Mouse (Mus musculus) liver, embryonic 11.5 days (tissue): Measurements from ENCODE around the gene Hamp. TPM values are rescaled to one million over a fixed set of nuclear protein-coding genes. Genes with fewer than 3 reads are reported as not detected.

ENCODE experiments used
- ATAC-seq: fragments of 200-750 bp; cut with Nextera tagmentation; replicated peaks from 2 replicates; pipeline ENCODE4 v1.8.0; 2017; ENCODE audit warnings: moderate number of reproducible peaks, mild to moderate bottlenecking, moderate TSS enrichment, moderate library complexity; ENCODE audit not compliant: low FRiP score
- DNase-seq: peaks from one replicate; pipeline ENCODE4 v3.0.0-alpha.2; 2017; ENCODE audit warnings: low spot score
- H3K27ac ChIP-seq: fragments of 300-500 bp; sonication (generic); 2 replicates; pipeline ENCODE4 v1.5.1; 2014; ENCODE audit warnings: mild to moderate bottlenecking, low read depth, low read length, control low read depth
- H3K27me3 ChIP-seq: fragments of 300-500 bp; sonication (generic); replicated peaks from 2 replicates; pipeline ENCODE4 v1.6.1; 2014; ENCODE audit warnings: low read length, mixed read lengths; ENCODE audit not compliant: control insufficient read depth, insufficient read depth
- H3K36me3 ChIP-seq: fragments of 300-500 bp; sonication (generic); 2 replicates; pipeline ENCODE4 v1.6.1; 2014; ENCODE audit warnings: mild to moderate bottlenecking, low read length, moderate library complexity, mixed read lengths; ENCODE audit not compliant: control insufficient read depth, insufficient read depth
- H3K4me1 ChIP-seq: fragments of 300-500 bp; sonication (generic); replicated peaks from 2 replicates; pipeline ENCODE4 v1.6.1; 2014; ENCODE audit warnings: low read length, mixed read lengths; ENCODE audit not compliant: control insufficient read depth, insufficient read depth
- H3K4me2 ChIP-seq: fragments of 300-500 bp; sonication (generic); 2 replicates; pipeline ENCODE4 v1.6.1; 2014; ENCODE audit warnings: mild to moderate bottlenecking, control low read depth, moderate library complexity
- H3K4me3 ChIP-seq: fragments of 300-500 bp; sonication (generic); 2 replicates; pipeline ENCODE4 v1.5.1; 2014; ENCODE audit warnings: low read depth, low read length, control low read depth
- H3K9ac ChIP-seq: fragments of 300-500 bp; sonication (generic); 2 replicates; pipeline ENCODE4 v1.6.1; 2014; ENCODE audit warnings: low read depth, low read length, control low read depth
- H3K9me3 ChIP-seq: fragments of 300-500 bp; sonication (generic); 2 replicates; pipeline ENCODE4 v1.6.1; 2016; ENCODE audit warnings: low read length, inconsistent platforms, mixed read lengths; ENCODE audit not compliant: control insufficient read depth
- WGBS: fragments of 180-500 bp; shearing (Covaris S2); extraction: QIAGEN DNeasy Blood & Tissue Kit; methylation state at CpG from one replicate; pipeline ENCODE4 v1.1.7; 2014; 5-methylcytosine and 5-hydroxymethylcytosine counted together
- polyA plus RNA-seq: library from polyadenylated mRNA; unstranded; fragments of >200 nt; fragmentation: Nextera tagmentation; extraction: Ambion mirVana; gene quantifications from 2 replicates; pipeline ENCODE4 v1.2.1, GENCODE M21; 2014

Gene Hamp
- polyA plus RNA-seq, 1 experiment from 2014 or later: not detected

DNA sequence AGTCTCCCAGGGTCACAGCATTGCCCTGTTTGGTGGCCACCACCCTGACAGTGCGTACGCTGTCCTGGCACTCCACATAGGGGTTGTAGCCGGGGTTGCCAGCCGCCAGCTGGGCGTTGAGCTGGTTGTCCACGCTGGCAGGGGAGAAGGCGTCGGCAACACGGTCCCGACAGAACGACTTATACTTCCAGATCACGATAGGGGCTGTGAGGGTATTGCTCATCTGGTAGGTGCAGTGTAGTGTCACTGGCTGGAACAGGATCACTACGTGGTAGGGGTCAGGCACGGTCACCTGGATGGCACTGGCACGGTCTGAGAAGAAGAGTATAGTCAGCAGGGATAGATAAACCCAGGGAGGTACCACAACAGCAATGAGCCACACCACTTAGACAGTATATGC is 28.1 kb upstream of the Hamp start:
- Histone ChIP-seq H3K4me2 (peak overlapping the region; percentile 62), H3K27me3 (peaks cover 20% of the 10 kb centered on the region), H3K27ac (no peak overlapping the region), H3K9ac (no peak overlapping the region), H3K36me3 (no peaks in the 10 kb centered on the region), H3K9me3 (no peaks in the 10 kb centered on the region), H3K4me1 (peaks cover 4% of the 10 kb centered on the region; the same call in 1 of the 2 replicates), H3K4me3 (peak overlapping the region; percentile 56; the same call in 1 of the 2 replicates)
- DNase-seq (no peak), ATAC-seq (no peak)
- 87% methylated on average over 15 of the region's 15 CpGs for WGBS

- no peak for ATAC-seq
- 86% methylated on average over 4 of the region's 4 CpGs for WGBS
These were observed 25.3 kb upstream of the Hamp start for GRCm38 (mm10) chr7:30969174-30969573.

GRCm38 (mm10) chr7:30968611-30969010 is 24.8 kb upstream of the Hamp start:
- ATAC-seq: no peak
- no peak overlapping the region for H3K27ac ChIP-seq

More at GRCm38 (mm10) chr7:30969174-30969573, 25.3 kb upstream of the Hamp start:
- Histone ChIP-seq H3K27me3 (peaks cover 20% of the 10 kb centered on the region), H3K4me3 (no peak overlapping the region), H3K36me3 (no peaks in the 10 kb centered on the region), H3K27ac (no peak overlapping the region), H3K4me1 (peaks cover 4% of the 10 kb centered on the region; the same call in 1 of the 2 replicates), H3K9me3 (no peaks in the 10 kb centered on the region), H3K4me2 (no peak overlapping the region), H3K9ac (no peak overlapping the region)
- no peak for DNase-seq

DNA sequence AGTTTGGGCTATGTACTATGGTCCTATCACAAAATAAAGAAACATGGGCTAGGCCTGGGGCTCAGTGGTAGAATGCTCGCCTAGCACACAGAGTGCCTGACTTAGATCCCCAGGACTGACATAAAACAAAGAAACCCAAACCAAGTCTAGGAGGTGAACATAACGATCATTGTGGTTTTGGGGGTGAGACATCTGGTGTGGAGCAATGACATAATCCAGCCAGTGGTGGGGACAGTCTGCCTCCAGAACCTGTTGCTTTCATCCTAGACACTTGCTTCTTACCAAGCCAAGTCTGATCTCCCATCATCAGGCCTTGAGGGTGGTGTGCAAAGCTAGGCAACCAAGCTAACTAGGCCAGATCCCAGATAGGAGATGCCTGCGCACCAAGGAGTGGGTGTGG is 22.8 kb upstream of the Hamp start:
- Histone ChIP-seq H3K9ac (no peak overlapping the region), H3K9me3 (no peaks in the 10 kb centered on the region), H3K4me2 (no peak overlapping the region), H3K27ac (no peak overlapping the region), H3K4me1 (no peaks in the 10 kb centered on the region), H3K36me3 (no peaks in the 10 kb centered on the region), H3K27me3 (no peaks in the 10 kb centered on the region), H3K4me3 (no peak overlapping the region)
- WGBS: 71% methylated on average over 3 of the region's 3 CpGs
- no peak for DNase-seq
- ATAC-seq: no peak

More at GRCm38 (mm10) chr7:30968611-30969010, 24.8 kb upstream of the Hamp start:
- no peaks in the 10 kb centered on the region for H3K36me3 ChIP-seq
- no peaks in the 10 kb centered on the region for H3K9me3 ChIP-seq
- DNase-seq: no peak
- no peak overlapping the region for H3K9ac ChIP-seq
- WGBS: 87% methylated on average over 8 of the region's 8 CpGs
- H3K27me3 ChIP-seq: peaks cover 19% of the 10 kb centered on the region
- H3K4me3 ChIP-seq: no peak overlapping the region
- no peak overlapping the region for H3K4me2 ChIP-seq
- peaks cover 4% of the 10 kb centered on the region; the same call in 1 of the 2 replicates for H3K4me1 ChIP-seq

GRCm38 (mm10) chr7:30965677-30966076 is 21.8 kb upstream of the Hamp start:
- Histone ChIP-seq H3K27me3 (no peaks in the 10 kb centered on the region), H3K4me3 (no peak overlapping the region), H3K4me1 (no peaks in the 10 kb centered on the region), H3K9ac (no peak overlapping the region), H3K9me3 (no peaks in the 10 kb centered on the region), H3K4me2 (no peak overlapping the region), H3K27ac (no peak overlapping the region), H3K36me3 (no peaks in the 10 kb centered on the region)
- ATAC-seq (no peak), DNase-seq (no peak)
- WGBS: 89% methylated on average over 14 of the region's 14 CpGs

DNA sequence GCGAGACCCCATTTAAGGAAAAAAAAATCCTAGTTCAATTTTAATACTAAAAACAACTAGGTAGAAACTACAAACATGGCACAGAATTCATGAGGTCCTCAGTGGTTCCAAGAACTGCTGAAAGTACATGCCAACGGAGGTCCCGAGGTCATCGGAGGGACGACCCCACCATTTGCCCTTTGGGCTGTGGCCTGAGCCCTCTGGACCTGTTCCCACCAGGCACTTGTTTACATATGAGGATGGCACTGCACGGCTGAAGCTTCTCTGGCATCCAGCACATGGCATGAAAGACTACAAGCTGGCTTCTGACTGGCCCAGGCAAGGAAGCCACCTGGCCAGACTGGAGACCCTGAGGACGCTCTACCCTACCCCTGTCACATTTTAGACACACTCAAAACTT is 20.5 kb upstream of the Hamp start:
- Histone ChIP-seq H3K27me3 (no peaks in the 10 kb centered on the region), H3K36me3 (no peaks in the 10 kb centered on the region), H3K4me2 (no peak overlapping the region), H3K9ac (no peak overlapping the region), H3K4me3 (no peak overlapping the region), H3K9me3 (no peaks in the 10 kb centered on the region), H3K27ac (no peak overlapping the region), H3K4me1 (no peaks in the 10 kb centered on the region)
- DNase-seq (no peak), ATAC-seq (no peak)
- 83% methylated on average over 7 of the region's 7 CpGs for WGBS

GRCm38 (mm10) chr7:30962862-30963261 is 19.0 kb upstream of the Hamp start:
- no peaks in the 10 kb centered on the region for H3K27me3 ChIP-seq
- 86% methylated on average over 5 of the region's 5 CpGs for WGBS
- DNase-seq: no peak

DNA sequence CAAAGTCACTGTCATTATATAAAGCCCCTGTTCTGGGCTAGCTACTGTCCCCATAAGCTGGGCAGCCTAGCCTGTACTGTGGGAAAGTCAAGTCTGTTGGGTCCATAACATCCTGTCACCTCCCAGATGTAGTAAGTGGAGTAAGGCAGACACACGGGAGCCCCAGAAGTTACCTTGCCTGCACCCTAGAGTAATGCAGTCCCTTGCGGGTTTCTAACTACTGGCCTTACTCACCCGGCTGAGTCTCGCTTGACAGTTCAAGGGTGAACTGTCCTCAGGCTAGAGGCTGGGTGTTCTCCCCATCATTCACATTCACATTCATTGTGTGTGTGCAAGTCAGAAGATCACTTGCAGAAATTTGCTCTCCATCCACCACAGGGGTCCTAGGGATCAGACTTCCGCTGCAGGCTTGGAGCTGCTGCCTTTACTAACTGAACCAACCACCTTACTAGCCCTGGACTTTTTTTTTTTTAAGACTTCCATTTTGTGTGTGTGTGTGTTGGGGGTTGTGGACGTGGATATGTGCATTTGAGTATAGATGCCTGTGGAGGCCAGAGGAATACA is 16.0 kb upstream of the Hamp start:
- Histone ChIP-seq H3K9ac (no peak overlapping the region), H3K9me3 (no peaks in the 10 kb centered on the region), H3K36me3 (peaks cover 2% of the 10 kb centered on the region; the same call in 1 of the 2 replicates), H3K4me3 (no peak overlapping the region), H3K4me2 (no peak overlapping the region), H3K27ac (no peak overlapping the region), H3K27me3 (no peaks in the 10 kb centered on the region), H3K4me1 (peaks cover 16% of the 10 kb centered on the region)
- WGBS: 90% methylated on average over 6 of the region's 6 CpGs
- no peak for ATAC-seq
- DNase-seq: no peak

More at GRCm38 (mm10) chr7:30962862-30963261, 19.0 kb upstream of the Hamp start:
- ATAC-seq: no peak
- Histone ChIP-seq H3K9ac (no peak overlapping the region), H3K27ac (no peak overlapping the region), H3K4me3 (no peak overlapping the region), H3K9me3 (no peaks in the 10 kb centered on the region), H3K4me1 (peaks cover 6% of the 10 kb centered on the region), H3K4me2 (no peak overlapping the region), H3K36me3 (no peaks in the 10 kb centered on the region)

DNA sequence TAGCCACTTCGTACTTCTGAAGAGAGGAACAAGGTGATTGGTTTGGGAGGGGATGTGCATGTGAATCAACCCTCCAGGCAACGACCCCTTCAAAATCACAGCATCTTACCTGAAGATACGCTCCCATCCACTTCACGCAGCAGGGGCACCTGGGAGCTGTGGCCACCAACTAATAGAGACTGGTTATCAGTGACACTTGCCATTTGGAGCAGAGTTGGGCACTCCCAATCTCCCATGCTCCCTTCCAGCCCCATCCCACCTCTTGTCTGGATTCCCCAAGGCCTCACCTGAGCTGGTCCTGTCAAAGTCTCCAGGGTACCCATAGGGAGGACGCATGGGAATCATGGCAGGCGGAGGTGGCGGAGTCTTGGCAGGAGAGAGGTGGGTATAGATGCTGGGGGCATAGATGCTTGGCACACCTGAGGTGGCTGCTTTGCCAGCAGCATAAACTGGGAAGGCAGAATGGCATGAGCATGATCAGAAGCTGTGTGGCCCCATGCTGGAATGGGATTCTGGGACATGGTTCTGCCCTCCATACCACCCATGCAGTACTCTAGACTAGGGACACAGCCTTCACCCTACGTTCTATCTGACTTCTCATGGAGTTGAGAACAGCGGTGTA is 15.1 kb upstream of the Hamp start:
- H3K9me3 ChIP-seq: no peaks in the 10 kb centered on the region
- H3K4me3 ChIP-seq: no peak overlapping the region
- DNase-seq (no peak), ATAC-seq (no peak)
- H3K9ac ChIP-seq: no peak overlapping the region
- H3K4me2 ChIP-seq: no peak overlapping the region
- WGBS: 95% methylated on average over 9 of the region's 9 CpGs
- H3K27me3 ChIP-seq: no peaks in the 10 kb centered on the region
- H3K4me1 ChIP-seq: peaks cover 19% of the 10 kb centered on the region
- peaks cover 10% of the 10 kb centered on the region; the same call in 1 of the 2 replicates for H3K36me3 ChIP-seq
- no peak overlapping the region for H3K27ac ChIP-seq
